Mouse (Mus musculus) midbrain, embryonic 15.5 days (tissue): ENCODE data around the gene Eef1akmt2. TPM values are rescaled to one million over a fixed set of nuclear protein-coding genes. Genes with fewer than 3 reads are reported as not detected.
A peak's percentile ranks its signal among the peaks of the same experiment; 100 is the strongest.

Experiments
- ATAC-seq: fragments of 200-750 bp; cut with Nextera tagmentation; replicated peaks from 2 replicates; pipeline ENCODE4 v1.8.0; 2017; ENCODE audit warnings: moderate TSS enrichment
- H3K27ac ChIP-seq: fragments of 300-500 bp; sonication (generic); 2 replicates; pipeline ENCODE4 v1.5.1; 2015; ENCODE audit warnings: mild to moderate bottlenecking, inconsistent platforms
- H3K27me3 ChIP-seq: fragments of 300-500 bp; sonication (generic); replicated peaks from 2 replicates; pipeline ENCODE4 v1.6.1; 2015; ENCODE audit warnings: inconsistent platforms
- H3K36me3 ChIP-seq: fragments of 300-500 bp; sonication (generic); replicated peaks from 2 replicates; pipeline ENCODE4 v1.6.1; 2015; ENCODE audit warnings: inconsistent platforms
- H3K4me1 ChIP-seq: fragments of 300-500 bp; sonication (generic); 2 replicates; pipeline ENCODE4 v1.6.1; 2015; ENCODE audit warnings: inconsistent platforms
- H3K4me2 ChIP-seq: fragments of 300-500 bp; sonication (generic); 2 replicates; pipeline ENCODE4 v1.6.1; 2015; ENCODE audit warnings: inconsistent platforms, mild to moderate bottlenecking, moderate library complexity
- H3K4me3 ChIP-seq: fragments of 300-500 bp; sonication (generic); 2 replicates; pipeline ENCODE4 v1.5.1; 2015; ENCODE audit warnings: mild to moderate bottlenecking, inconsistent platforms
- H3K9ac ChIP-seq: fragments of 300-500 bp; sonication (generic); 2 replicates; pipeline ENCODE4 v1.6.1; 2015; ENCODE audit warnings: mild to moderate bottlenecking, inconsistent platforms
- H3K9me3 ChIP-seq: fragments of 300-500 bp; sonication (generic); 2 replicates; pipeline ENCODE4 v1.6.1; 2016; ENCODE audit warnings: inconsistent platforms
- WGBS: fragments of 180-500 bp; shearing (Covaris S2); methylation state at CpG from one replicate; pipeline ENCODE4 v1.1.7; 2015; ENCODE audit warnings: mixed read lengths; 5-methylcytosine and 5-hydroxymethylcytosine counted together
- polyA plus RNA-seq: library from polyadenylated mRNA; unstranded; fragments of >200 nt; fragmentation: Nextera tagmentation; extraction: Ambion mirVana; gene quantifications from 2 replicates; pipeline ENCODE4 v1.2.1, GENCODE M21; 2015

Eef1akmt2 gene
- polyA plus RNA-seq, 1 experiment from 2014 or later = 88.1 TPM

DNA sequence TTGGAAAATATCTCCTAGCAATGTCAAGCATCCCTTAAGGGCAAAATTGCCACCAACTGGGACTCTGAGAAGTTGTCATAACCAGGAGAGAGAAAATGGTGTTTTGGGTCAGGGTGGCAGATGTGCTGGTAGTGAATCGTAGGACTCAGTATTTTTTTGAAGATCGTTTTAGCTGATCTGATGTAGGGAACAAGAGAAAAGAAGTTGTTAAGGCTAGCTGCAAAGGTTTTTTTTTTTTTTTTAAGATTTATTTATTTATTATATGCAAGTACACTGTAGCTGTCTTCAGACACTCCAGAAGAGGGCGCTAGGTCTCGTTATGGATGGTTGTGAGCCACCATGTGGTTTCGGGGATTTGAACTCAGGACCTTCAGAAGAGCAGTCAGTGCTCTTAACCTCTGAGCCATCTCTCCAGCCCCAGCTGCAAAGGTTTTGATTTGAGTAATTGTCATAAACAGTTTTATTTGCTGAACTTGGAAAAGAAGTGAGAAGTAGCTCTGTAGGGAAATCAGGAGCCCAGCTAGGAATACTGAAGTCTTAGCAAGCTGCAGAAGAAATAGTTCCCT, 5.7 kb upstream of the Eef1akmt2 start:
- 68% methylated on average over 5 of the region's 5 CpGs for WGBS
- Histone ChIP-seq H3K27ac (no peak overlapping the region), H3K4me1 (peaks cover 20% of the 10 kb centered on the region), H3K36me3 (no peaks in the 10 kb centered on the region), H3K27me3 (no peaks in the 10 kb centered on the region), H3K9me3 (no peaks in the 10 kb centered on the region), H3K4me2 (no peak overlapping the region), H3K9ac (no peak overlapping the region), H3K4me3 (no peak overlapping the region)
- ATAC-seq = no peak

DNA sequence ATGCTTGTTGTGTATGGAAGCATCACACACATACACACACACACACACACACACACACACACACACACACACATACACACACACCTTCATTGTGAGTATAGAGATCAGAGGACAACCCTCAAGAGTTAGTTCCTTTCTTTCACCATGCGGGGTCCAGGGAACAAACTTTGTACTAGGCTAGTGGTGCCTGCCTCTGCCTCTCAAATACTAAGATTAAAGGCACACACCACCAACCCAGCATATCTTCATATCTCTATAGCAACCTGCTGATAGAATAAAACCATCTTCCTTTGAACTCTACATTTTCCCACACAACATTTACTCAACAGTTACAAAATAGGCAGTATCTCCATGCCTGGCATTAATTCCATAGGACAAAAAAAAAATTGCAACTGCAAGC, 3.6 kb upstream of the Eef1akmt2 start:
- no peak for ATAC-seq
- H3K9ac ChIP-seq = no peak overlapping the region
- H3K4me2 ChIP-seq = no peak overlapping the region
- H3K9me3 ChIP-seq = no peaks in the 10 kb centered on the region
- H3K27me3 ChIP-seq = no peaks in the 10 kb centered on the region
- WGBS = 79% methylated on average over 1 of the region's 1 CpGs
- H3K27ac ChIP-seq = no peak overlapping the region
- no peak overlapping the region for H3K4me3 ChIP-seq
- peaks cover 22% of the 10 kb centered on the region for H3K4me1 ChIP-seq
- no peaks in the 10 kb centered on the region for H3K36me3 ChIP-seq

DNA sequence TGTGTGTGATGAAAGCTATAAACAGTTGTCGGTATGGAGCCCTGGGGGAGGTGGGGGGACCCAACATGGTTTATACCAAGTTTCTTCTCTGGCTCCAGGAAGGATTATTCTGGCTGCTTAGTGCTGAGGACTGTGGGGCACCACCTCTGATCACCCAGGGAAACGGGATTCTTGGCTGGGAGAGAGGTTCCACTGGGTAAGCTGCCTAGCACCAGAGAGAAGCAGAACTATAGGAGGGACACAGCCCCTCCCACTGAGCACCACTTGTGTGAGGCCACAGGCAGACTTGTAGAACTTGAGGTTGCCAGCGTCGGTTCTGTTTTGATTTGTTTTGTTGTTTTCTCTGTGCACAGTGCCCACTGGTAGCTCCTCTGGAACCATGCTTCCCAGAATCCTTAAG, 1.5 kb upstream of the Eef1akmt2 start:
- ATAC-seq = 0 out of 2 replicates have a peak, but pooled peaks have one; percentile 42
- Histone ChIP-seq H3K27ac (no peak overlapping the region), H3K4me1 (peaks cover 14% of the 10 kb centered on the region), H3K4me2 (no peak overlapping the region), H3K36me3 (peaks cover 11% of the 10 kb centered on the region; the same call in 1 of the 2 replicates), H3K27me3 (no peaks in the 10 kb centered on the region), H3K4me3 (no peak overlapping the region), H3K9ac (no peak overlapping the region), H3K9me3 (no peaks in the 10 kb centered on the region)
- WGBS = 59% methylated on average over 4 of the region's 4 CpGs

DNA sequence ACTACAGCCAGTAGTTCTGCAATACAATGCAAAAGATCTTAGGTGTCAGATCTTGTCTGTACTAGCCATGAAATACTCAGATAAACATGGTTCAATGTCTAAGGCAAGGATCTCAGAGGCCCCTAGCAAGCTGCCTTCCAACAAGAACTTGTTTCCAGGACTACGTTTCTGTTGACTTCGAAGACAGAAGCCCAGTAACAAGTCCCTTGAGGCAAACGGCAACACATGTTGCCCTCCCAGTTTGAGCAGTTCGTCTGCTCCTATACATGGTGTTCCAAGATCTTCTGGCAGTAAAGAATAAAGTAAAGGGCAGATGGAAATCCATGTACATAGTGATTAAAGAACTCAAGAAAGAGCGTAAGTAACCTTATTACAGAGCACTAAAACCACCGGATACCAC, 888 bp upstream of the Eef1akmt2 start:
- Histone ChIP-seq H3K4me1 (peaks cover 10% of the 10 kb centered on the region), H3K27me3 (no peaks in the 10 kb centered on the region), H3K9me3 (no peaks in the 10 kb centered on the region), H3K36me3 (peaks cover 17% of the 10 kb centered on the region; the same call in 1 of the 2 replicates), H3K4me3 (no peak overlapping the region), H3K27ac (no peak overlapping the region), H3K4me2 (no peak overlapping the region), H3K9ac (no peak overlapping the region)
- WGBS = 82% methylated on average over 6 of the region's 6 CpGs
- ATAC-seq = no peak

DNA sequence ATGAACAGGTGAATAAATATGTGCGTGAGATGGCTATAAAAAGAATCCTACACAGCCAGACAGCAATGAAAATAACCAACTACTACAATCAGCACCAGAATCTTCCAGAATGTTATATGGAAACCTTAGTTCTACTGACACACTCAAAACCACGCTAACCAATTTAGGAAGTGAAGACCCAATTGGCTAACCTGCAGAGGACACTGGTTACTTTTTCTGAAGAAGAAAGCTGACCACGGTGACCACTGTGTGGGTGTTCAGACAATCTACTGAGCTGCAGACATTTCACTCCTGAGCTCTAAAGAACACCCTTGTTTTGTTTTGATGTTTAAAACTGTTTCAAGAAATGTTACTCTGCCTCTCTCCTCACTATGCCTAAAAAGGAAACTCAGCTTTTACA, 9.3 kb downstream of the Eef1akmt2 start:
- ATAC-seq = no peak
- Histone ChIP-seq H3K9ac (no peak overlapping the region), H3K27ac (no peak overlapping the region), H3K9me3 (no peaks in the 10 kb centered on the region), H3K27me3 (no peaks in the 10 kb centered on the region), H3K36me3 (0 out of 2 replicates have a peak, but pooled peaks cover 3% of the 10 kb centered on the region), H3K4me1 (no peaks in the 10 kb centered on the region), H3K4me2 (no peak overlapping the region), H3K4me3 (no peak overlapping the region)
- WGBS = 97% methylated on average over 3 of the region's 3 CpGs

DNA sequence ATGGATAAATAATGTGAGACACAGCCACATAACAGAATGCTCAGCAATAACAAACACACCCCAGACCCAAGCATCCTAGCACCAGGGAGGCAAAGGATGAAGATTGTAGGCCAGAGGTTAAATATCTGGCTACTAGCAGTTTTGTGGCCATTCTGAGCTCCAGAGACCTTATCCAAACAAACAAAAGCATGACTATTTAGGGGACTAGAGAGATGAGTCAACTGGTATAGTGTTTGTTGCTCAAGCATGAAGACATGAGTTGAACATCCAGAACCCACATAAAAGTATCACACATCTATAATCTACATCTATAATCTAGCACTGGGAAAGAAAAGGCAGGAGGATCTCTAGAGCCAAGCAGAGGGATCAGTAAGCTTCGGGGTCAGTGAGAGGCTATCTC, 10.0 kb downstream of the Eef1akmt2 start:
- H3K4me3 ChIP-seq = no peak overlapping the region
- H3K9me3 ChIP-seq = no peaks in the 10 kb centered on the region
- no peak for ATAC-seq
- H3K4me1 ChIP-seq = no peaks in the 10 kb centered on the region
- no peak overlapping the region for H3K9ac ChIP-seq
- H3K4me2 ChIP-seq = no peak overlapping the region
- WGBS = 96% methylated on average over 1 of the region's 1 CpGs
- H3K27ac ChIP-seq = no peak overlapping the region
- H3K27me3 ChIP-seq = no peaks in the 10 kb centered on the region
- 0 out of 2 replicates have a peak, but pooled peaks cover 3% of the 10 kb centered on the region for H3K36me3 ChIP-seq

DNA sequence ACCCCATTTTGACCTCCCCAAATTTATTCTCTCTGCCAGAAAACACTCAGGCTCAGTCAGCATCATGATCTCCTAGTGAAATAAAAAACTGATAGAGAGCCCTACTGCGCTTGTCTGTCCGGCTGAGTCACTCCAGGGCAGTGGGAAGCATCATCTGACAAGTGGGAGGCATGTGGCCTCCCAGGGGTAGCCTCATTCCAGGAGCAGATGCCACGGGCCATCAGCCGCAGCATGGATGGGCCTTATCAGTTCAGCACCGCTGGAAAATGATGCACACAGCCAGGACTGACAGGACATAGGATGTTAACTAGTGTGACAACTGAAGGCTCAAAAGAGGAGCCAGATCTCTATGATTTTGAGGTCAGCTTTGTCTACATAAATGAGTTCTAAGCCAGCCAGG, 11.2 kb downstream of the Eef1akmt2 start:
- H3K36me3 ChIP-seq = 0 out of 2 replicates have a peak, but pooled peaks cover under 1% of the 10 kb centered on the region
- H3K4me2 ChIP-seq = no peak overlapping the region
- no peaks in the 10 kb centered on the region for H3K27me3 ChIP-seq
- no peaks in the 10 kb centered on the region for H3K4me1 ChIP-seq
- no peaks in the 10 kb centered on the region for H3K9me3 ChIP-seq
- H3K27ac ChIP-seq = no peak overlapping the region
- no peak for ATAC-seq
- H3K9ac ChIP-seq = no peak overlapping the region
- 86% methylated on average over 5 of the region's 5 CpGs for WGBS
- H3K4me3 ChIP-seq = no peak overlapping the region

GRCm38 (mm10) chr7:132830955-132831354, 21.5 kb downstream of the Eef1akmt2 start:
- no peaks in the 10 kb centered on the region for H3K4me1 ChIP-seq
- no peak for ATAC-seq
- no peak overlapping the region for H3K4me2 ChIP-seq
- no peaks in the 10 kb centered on the region for H3K27me3 ChIP-seq
- H3K9me3 ChIP-seq = no peaks in the 10 kb centered on the region
- no peak overlapping the region for H3K9ac ChIP-seq
- H3K36me3 ChIP-seq = peaks cover 15% of the 10 kb centered on the region; the same call in 1 of the 2 replicates
- WGBS = 74% methylated on average over 4 of the region's 4 CpGs
- H3K27ac ChIP-seq = no peak overlapping the region
- no peak overlapping the region for H3K4me3 ChIP-seq

- Histone ChIP-seq H3K4me3 (no peak overlapping the region), H3K36me3 (0 out of 2 replicates have a peak, but pooled peaks cover 10% of the 10 kb centered on the region), H3K4me2 (no peak overlapping the region), H3K4me1 (no peaks in the 10 kb centered on the region), H3K9ac (no peak overlapping the region), H3K27ac (no peak overlapping the region), H3K27me3 (no peaks in the 10 kb centered on the region), H3K9me3 (no peaks in the 10 kb centered on the region)
- ATAC-seq = no peak
- WGBS = 20% methylated on average over 1 of the region's 1 CpGs
Measured at GRCm38 (mm10) chr7:132824346-132825022, 28.0 kb downstream of the Eef1akmt2 start.

- Histone ChIP-seq H3K4me1 (no peaks in the 10 kb centered on the region), H3K36me3 (0 out of 2 replicates have a peak, but pooled peaks cover 10% of the 10 kb centered on the region), H3K9ac (no peak overlapping the region), H3K27me3 (no peaks in the 10 kb centered on the region), H3K9me3 (no peaks in the 10 kb centered on the region), H3K4me3 (no peak overlapping the region), H3K4me2 (no peak overlapping the region), H3K27ac (no peak overlapping the region)
- no peak for ATAC-seq
Measured at GRCm38 (mm10) chr7:132823832-132824231, 28.6 kb downstream of the Eef1akmt2 start.

- H3K27ac ChIP-seq = no peak overlapping the region
- 64% methylated on average over 3 of the region's 3 CpGs for WGBS
Measured at GRCm38 (mm10) chr7:132820692-132821091, 31.8 kb downstream of the Eef1akmt2 start.

DNA sequence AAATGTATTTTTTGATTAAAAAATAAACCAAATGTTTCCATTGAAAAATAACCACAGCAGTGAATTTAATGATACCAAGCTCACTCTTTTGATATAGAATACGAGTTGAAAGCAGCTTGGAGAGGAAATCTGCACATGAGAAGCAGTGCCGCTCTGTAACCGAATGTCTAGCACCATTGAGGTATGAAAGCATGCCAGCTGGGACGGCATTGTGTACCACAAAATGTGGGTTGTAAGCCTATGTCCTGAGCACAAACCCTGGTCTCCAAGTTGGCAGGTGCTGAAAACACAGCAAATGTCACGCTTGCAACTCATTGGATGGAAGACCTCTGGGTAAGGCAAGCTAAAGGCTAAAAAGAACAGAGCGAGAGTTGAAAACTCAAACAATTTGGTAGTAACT, 35.4 kb downstream of the Eef1akmt2 start:
- 51% methylated on average over 6 of the region's 6 CpGs for WGBS
- no peak overlapping the region for H3K9ac ChIP-seq
- H3K27me3 ChIP-seq = no peaks in the 10 kb centered on the region
- no peaks in the 10 kb centered on the region for H3K9me3 ChIP-seq
- H3K4me2 ChIP-seq = no peak overlapping the region
- H3K4me3 ChIP-seq = no peak overlapping the region
- H3K36me3 ChIP-seq = no peaks in the 10 kb centered on the region
- no peak for ATAC-seq
- no peak overlapping the region for H3K27ac ChIP-seq
- peaks cover 17% of the 10 kb centered on the region for H3K4me1 ChIP-seq

More at GRCm38 (mm10) chr7:132820692-132821091, 31.8 kb downstream of the Eef1akmt2 start:
- Histone ChIP-seq H3K4me1 (no peaks in the 10 kb centered on the region), H3K36me3 (0 out of 2 replicates have a peak, but pooled peaks cover 5% of the 10 kb centered on the region), H3K9me3 (no peaks in the 10 kb centered on the region), H3K4me2 (no peak overlapping the region), H3K27me3 (no peaks in the 10 kb centered on the region), H3K4me3 (no peak overlapping the region), H3K9ac (no peak overlapping the region)
- ATAC-seq = no peak

- H3K27me3 ChIP-seq = no peaks in the 10 kb centered on the region
- ATAC-seq = no peak
- no peak overlapping the region for H3K27ac ChIP-seq
- no peak overlapping the region for H3K9ac ChIP-seq
- H3K4me2 ChIP-seq = no peak overlapping the region
- no peaks in the 10 kb centered on the region for H3K36me3 ChIP-seq
- H3K9me3 ChIP-seq = no peaks in the 10 kb centered on the region
- no peak overlapping the region for H3K4me3 ChIP-seq
- peaks cover 22% of the 10 kb centered on the region for H3K4me1 ChIP-seq
- WGBS = 34% methylated on average over 2 of the region's 2 CpGs
Measured at GRCm38 (mm10) chr7:132816528-132816927, 35.9 kb downstream of the Eef1akmt2 start.
